Mouse (Mus musculus): ENCODE measurements around the gene Pde7b.

The Pde7b gene

GRCm38 (mm10) chr10:20493826-20494455 is 230.9 kb downstream of the Pde7b start:
- DNase-seq (ENCODE audit: low spot score) = no peak

DNA sequence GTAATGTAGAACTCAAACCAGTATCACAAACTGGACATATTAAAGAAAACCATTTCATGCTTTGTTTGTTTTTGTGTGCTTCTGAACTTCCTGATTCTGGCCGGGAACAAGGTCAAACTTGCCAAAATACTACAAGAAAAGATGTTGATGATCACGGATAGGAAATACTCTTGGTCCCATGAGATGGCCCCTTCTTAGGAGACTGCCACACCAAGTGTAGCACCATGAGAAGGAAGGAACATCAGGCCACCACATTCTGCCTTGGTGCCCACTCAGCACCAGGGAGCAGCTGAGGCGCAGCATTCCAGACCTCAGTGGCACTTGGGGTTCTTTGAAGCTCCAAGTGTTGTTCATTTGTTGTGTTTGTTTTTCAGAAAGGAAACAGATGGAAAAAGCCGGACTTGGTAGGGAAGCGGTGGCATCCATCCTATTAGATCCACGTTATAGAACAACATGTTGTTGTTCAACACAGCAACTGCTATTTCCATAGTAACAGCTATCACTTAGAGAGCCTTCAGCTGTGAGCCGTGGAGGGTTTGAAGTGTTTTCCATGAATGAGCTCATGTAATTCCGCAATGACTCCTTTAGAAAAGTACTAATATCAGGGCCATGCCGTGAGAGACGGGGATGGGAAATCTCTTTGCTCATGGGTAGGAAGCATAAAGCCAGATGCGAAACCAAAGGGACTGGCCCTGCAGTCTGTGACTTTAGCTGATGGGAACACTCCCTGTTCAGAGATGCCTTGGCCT is 232.5 kb downstream of the Pde7b start:
- DNase-seq (ENCODE audit: low spot score) = no peak

DNA sequence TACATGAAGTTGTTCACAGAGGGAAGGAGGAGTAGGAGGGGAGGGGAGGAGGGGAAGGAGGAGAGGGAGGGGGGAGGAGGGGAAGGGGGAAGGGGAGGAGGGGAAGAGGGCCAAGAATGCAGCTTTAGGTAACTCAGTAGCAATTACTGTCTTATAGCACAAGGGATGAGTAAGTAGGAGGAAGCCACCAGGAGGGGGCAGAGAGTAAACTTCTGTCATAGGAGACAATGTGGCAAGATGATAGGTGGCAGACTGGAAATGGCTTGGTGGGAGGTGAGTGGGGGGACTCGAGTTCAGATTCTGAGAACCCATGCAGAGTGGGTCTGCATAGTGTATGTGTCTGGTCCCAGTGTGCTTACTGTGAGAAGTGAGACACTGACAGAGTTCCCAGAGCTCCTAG is 234.1 kb downstream of the Pde7b start:
- no peak for DNase-seq (ENCODE audit: low spot score)

DNA sequence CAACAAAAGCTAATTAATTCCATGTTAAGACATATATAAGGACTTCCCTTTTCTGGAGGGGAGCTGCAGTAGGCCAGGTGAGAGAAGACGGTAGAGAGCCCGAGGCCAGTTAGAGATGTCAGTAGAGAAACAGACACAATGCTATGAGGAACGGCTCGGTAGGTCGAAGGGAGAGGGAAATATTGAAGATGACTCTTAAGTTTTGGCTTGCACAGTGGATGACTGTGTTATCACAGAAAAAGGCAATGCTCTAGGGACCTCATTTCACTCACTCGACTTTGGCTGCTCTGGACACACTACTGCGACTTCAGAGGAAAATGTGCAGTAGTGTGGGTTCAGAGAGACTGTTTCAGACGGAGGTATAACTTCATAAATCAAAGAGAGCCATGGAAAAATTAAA is 234.6 kb downstream of the Pde7b start:
- no peak for DNase-seq (ENCODE audit: low spot score)

GRCm38 (mm10) chr10:20486461-20487253 is 238.2 kb downstream of the Pde7b start:
- no peak for DNase-seq (ENCODE audit: low spot score)

DNA sequence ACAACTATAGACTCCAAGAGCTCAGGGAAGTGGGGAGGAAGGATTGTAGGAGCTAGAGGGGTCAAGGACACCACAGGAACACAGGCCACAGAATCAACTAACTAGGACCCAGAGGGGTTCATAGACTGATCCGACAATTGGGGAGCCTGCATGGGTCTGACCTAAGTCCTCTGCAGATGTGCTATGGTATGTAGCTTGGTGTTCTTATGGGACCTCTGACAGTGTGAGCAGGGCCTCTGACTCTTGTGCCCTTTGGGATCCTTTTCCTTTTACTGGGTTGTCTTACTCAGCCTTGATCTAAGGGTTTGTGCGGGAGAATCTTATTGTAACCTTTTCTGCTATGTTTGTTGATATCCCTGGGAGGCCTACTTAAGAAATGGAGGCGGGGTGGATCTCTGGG is 239.1 kb downstream of the Pde7b start:
- no peak for DNase-seq (ENCODE audit: low spot score)

DNA sequence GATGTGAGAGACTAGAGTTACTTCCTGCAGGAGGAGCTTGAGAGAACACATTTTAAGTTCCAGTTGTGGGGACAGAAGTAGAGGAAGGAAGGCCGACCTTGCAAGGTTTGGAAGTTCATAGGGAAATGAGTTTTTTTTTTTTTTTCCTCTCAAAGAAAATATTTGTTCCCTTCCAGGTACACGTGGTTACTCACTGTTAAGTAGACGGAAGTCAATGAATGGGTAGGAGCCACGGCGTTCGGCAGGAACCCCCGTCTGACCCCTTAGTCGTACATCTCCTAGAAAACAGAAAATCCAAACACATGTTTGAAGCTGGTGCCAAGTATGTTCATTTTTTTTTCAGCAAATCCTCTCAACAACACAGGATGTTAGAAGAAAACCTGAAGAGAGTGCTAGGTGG is 245.4 kb downstream of the Pde7b start:
- DNase-seq (ENCODE audit: low spot score) = no peak

DNA sequence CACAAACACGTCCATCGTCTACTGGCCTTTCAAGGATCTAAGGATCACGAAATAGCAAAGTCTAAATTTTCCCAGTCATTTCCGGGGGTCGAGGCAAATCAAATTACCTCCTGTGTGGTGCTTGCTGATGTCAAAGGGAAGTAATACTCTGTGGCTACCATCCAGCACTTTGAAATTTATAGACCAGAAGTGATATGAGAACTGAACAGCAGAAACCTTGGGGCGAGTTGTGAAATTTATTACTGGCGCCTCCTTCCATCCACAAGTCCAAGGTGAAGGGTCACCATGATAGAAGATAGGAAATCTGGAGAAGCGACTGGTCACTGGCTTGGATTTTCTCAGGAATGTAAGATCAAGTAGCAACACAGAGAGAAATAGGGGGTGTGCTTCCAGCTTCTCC is 246.4 kb downstream of the Pde7b start:
- no peak for DNase-seq (ENCODE audit: low spot score)

DNA sequence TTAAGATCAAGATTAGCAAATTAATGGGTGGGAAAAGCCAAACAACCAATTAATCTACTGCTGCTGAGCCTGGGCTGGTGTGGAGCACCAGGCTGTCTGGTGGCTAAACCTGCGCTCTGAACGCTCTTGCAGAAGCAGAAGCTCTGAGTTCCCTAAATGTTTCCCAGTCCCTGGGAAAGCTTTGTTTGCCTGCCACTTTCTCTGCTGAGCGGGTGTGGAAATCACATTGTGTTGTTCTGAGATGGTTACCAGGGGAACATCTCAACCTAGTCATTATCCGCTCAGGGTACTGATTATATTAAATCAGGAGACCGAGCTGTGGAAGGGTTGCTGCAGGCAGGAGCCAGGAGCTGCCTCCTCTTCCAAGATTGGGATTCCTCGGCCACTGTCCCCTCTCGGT is 250.0 kb downstream of the Pde7b start:
- no peak for DNase-seq (ENCODE audit: low spot score)

- DNase-seq (ENCODE audit: low spot score) = no peak
Observed at GRCm38 (mm10) chr10:20474036-20474435, 250.8 kb downstream of the Pde7b start.

DNA sequence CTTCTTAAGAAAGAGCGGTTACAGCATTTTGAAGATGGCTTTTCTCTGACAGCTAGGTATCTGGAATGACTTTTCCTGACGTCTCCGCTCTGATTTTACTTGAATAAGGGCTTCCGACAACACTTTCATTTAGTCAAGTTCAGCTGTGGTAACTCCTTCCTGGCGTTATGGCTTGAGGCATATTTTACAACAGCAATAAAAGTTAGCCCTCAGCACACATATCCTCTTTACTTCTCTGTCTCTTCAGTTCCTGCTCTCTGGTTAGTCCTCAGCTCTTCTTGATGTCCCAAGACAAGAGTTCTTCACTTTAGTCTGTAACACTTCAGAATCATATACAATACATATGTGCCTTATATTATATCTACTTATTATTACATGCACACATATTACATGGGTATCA is 251.4 kb downstream of the Pde7b start:
- no peak for DNase-seq (ENCODE audit: low spot score)

DNA sequence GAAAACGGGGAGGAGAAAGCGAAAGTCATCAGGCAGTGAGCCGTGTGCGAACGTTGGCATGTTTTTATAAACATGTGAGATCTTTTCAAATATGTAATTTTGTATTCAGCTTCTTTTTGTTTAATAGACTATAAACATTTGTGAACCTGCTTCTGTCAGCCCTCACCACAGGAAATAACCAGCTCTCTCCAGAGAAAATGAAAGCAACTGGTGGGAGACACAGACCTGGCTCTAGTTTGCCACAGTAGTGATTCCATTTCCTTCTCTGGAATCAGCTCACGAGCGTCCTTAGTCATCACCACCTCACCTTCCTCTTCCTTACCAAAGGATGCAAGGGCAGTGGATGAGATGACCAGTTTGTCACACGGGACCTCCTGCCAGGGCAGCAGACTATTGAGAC is 252.9 kb downstream of the Pde7b start:
- DNase-seq (ENCODE audit: low spot score) = no peak

GRCm38 (mm10) chr10:20464631-20465030 is 260.2 kb downstream of the Pde7b start:
- no peak for DNase-seq (ENCODE audit: low spot score)

GRCm38 (mm10) chr10:20463941-20464340 is 260.9 kb downstream of the Pde7b start:
- DNase-seq (ENCODE audit: low spot score) = no peak

DNA sequence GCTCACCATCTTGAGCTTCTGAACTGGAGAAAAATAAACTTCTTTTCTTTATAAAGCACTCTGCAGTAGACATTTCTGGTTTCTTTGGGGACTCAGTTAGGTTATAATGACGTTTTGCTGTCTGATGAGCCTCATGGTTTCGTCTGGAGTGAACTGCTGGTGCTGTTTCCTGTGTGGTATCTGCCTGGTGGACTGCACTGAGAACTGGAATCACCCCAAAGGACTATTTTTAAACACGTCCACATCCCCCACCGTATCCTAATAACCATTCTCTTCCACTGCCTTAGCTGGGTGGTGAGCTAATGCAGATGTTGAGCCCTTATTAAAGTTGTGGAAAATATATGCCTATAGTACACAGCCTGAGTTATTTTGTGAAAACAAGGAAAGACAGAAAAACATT is 262.3 kb downstream of the Pde7b start:
- DNase-seq (ENCODE audit: low spot score) = no peak

- no peak for DNase-seq (ENCODE audit: low spot score)
Observed at GRCm38 (mm10) chr10:20459657-20460350, 265.1 kb downstream of the Pde7b start.

DNA sequence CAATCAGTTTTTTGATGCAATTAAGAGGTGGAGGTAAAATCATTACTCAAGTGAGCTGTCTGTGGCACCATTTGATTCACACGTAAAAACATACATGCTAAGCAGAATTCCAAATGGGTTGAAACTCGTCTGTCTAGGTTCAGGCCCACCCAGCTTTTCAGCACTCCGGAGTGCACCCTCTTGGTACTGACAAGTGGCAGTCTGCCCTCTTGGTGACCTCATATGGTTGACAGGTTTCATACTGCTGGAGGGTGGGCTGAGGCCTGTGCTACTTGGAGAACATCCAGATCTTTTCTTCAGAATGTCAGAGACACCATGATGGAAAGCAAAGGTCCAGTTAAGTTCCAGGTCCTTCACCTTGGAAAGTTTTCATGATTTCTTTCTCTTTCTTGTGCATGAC is 265.7 kb downstream of the Pde7b start:
- DNase-seq (ENCODE audit: low spot score) = no peak

GRCm38 (mm10) chr10:20454387-20455065 is 270.4 kb downstream of the Pde7b start:
- DNase-seq (ENCODE audit: low spot score) = no peak

- no peak for DNase-seq (ENCODE audit: low spot score)
Observed at GRCm38 (mm10) chr10:20437428-20437827, 287.4 kb downstream of the Pde7b start.

GRCm38 (mm10) chr10:20437021-20437420 is 287.9 kb downstream of the Pde7b start:
- DNase-seq (ENCODE audit: low spot score) = no peak

- no peak for DNase-seq (ENCODE audit: low spot score)
Observed at GRCm38 (mm10) chr10:20435913-20436312, 289.0 kb downstream of the Pde7b start.

DNA sequence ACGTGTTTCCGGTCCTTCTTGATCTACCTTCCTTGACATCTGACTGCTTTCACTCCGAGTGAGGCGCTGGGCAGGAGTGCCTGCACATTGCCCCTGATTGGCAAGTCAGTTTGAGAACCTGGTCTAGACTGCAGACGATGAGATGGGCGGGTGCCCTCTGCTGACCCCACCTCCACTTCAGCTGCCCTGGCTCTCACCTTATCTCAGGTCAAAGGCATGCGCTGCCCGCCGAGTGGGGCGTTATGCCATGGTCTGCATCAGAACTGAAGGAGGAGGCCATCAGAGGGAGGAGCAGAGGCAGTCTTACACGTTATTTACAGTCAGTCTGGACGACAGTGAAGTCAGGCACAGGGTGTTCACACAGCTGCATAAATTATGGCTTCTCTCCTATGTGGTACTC is 293.5 kb downstream of the Pde7b start:
- no peak for DNase-seq (ENCODE audit: low spot score)

Measured in T-cell, adult 2 months (primary cell).